Mouse (Mus musculus): Measurements from ENCODE around the gene Gpr165. TPM values are rescaled to one million over a fixed set of nuclear protein-coding genes. Genes with fewer than 3 reads are reported as not detected.

Gpr165 gene
- polyA plus RNA-seq (2015; fragmentation: Nextera tagmentation; extraction: Ambion mirVana), result 6.2 and 6.3 TPM in 2 replicates

GRCm38 (mm10) chrX:96712907-96713774, at the start of gene Gpr165:
TSS of gene Gpr165 (plus strand) at chrX:96713441.

